Mouse (Mus musculus) ovary, postnatal 36 days (tissue): ENCODE results near the gene Serf1.
"Not testable (repeated sequence)": the region's sequence is repeated elsewhere in the genome, so short reads cannot be mapped to it uniquely, and the experiment has no call there.

Source experiments
- DNase-seq: peaks from one replicate; pipeline ENCODE4 v3.0.0; 2022; ENCODE audit warnings: low spot score, mixed read lengths

The Serf1 gene

GRCm38 (mm10) chr13:100107652-100108472 is at the start of gene Serf1:
TSS of gene Serf1 (plus strand) at chr13:100108012.
- peak; percentile 88 for DNase-seq

- no peak for DNase-seq
Observed at GRCm38 (mm10) chr13:100063936-100064335, 43.9 kb upstream of the Serf1 start.

GRCm38 (mm10) chr13:100067821-100068220 is 40.0 kb upstream of the Serf1 start:
- no peak for DNase-seq

DNA sequence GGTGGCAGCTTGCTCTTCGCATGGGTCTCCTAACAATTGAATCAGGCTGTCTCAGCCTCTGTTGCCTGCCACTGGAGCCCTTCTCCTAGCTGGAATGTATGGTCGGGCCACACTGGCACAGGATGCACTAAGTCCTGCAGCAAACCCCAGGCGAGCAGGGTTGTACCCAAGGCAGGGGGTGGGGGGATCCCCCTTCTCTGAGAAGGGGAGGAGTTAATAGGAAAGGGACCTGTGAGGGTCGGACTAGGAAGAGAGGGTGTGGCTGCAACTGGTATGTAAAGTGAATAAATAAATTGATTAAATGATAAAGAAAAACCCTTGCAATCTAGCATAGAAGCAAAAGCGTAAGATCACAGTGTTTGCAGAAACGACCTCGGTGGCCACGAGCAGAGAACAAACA is 36.3 kb upstream of the Serf1 start:
- no peak for DNase-seq

GRCm38 (mm10) chr13:100098808-100099207 is 9.0 kb upstream of the Serf1 start:
- no peak for DNase-seq

- no peak for DNase-seq
Observed at GRCm38 (mm10) chr13:100103052-100103658, 4.7 kb upstream of the Serf1 start.

GRCm38 (mm10) chr13:100103748-100104254 is 4.0 kb upstream of the Serf1 start, which contains the start of gene Bdp1:
TSS of gene Bdp1 (minus strand) at chr13:100104070.
- peak; percentile 94 for DNase-seq

DNA sequence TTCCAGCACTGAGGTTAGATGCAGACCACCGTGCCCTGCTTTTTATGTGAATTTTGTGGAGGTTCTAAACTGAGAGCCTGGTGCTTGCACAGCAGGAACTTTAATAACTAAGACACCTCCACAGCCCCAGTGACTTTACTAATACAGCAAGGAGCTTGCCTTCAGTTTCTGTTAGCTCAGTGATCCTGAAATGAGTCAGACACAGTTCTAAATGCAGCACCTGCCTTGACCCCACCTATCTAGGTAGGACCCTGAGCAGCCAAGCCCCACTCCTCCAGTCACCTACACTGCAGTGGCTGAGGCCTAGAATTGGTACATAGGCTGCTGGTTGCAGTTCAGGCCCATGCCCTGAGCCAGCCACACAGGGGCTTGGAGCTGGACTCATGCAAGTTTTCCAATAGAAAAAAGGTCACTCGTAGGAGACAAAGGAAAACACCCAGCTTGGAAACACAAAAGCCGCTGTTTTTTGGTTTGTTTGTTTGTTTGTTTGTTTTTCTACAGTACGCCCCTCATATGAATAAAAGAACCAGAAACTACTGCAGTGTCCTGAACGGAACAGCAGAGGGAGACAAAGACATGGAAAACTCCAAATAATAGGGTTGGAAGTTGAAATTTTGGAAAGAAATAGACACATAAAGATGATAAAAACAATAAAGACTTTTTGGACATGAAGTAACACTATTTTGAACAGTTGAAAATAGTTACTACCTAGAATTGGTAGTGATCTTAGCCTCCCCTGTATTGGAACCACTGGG is 4.6 kb downstream of the Serf1 start:
- DNase-seq, result no peak

DNA sequence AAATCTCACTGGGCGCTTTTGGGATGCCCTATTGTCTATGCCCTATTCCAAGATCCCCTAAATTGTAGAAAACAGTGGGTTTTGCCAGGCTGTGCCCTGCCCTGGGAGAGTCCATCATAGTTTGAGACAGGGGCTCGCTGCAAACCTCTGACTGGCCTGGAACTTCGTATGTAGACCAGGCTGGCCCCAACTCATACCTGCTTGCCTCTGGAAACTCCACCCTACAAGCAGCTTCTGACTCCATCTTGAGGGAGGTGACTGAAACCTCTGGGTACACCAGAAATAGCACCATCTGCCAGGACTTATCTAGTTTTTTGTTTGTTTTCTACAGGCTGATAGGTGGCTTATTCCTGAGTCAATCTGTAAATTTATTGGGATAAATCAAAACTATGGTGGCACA is 16.2 kb downstream of the Serf1 start:
- DNase-seq, result no peak

GRCm38 (mm10) chr13:100124423-100125257 is 16.8 kb downstream of the Serf1 start, which contains the start of gene Smn1:
TSS of gene Smn1 (plus strand) at chr13:100124852.
- peak; percentile 90 for DNase-seq

- no peak for DNase-seq
Observed at GRCm38 (mm10) chr13:100125258-100125643, 17.4 kb downstream of the Serf1 start.

DNA sequence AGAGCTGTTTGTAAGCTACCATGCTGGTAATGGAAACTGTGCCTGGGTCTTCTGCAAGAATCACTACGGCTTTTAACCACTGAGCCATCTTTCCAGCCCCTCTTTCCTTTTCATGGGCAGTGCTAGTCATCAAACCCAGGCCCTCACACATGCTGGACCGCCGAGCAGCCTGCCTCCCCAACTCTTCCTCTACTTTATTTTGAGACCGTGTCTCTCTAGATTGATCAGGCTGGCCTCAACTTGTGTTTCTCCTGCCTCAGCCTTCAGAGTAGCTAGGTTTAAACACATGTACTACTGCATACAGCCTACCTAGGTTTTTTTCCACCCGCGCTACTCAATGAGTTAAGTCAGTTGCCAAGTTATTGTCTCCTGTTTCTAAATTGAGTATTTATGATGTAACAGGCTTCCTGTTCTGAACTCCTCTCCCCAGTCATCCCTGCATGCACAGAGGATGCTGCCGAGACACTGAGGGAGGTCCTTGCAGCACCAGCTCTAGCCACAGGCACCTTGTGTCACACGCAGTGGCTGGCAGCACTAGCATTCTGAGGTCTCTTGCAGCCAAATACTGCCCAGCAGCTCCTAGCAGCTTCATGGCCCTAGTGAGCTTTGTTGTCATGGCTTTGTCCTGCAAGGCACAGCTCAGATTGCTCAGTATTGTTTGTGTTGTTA is 34.0 kb downstream of the Serf1 start:
- no peak for DNase-seq

DNA sequence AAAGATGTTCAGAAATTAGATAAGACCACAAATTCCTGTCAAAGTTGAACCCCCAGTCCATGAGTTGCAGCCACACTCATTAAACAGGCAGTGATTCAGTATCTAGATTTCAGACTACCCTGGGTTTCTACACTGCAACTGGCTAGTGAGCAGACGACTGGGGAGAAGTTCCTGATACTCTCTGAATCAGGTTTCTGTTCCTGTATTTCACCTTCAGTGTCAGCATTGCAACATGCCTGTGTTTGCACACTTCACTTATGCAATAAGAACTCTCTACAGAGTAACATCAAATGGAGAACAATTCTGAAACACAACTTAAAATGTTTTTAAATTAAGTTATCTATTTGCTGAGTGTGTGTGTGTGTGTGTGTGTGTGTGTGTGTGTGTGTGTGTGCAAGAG is 44.8 kb downstream of the Serf1 start:
- no peak for DNase-seq

DNA sequence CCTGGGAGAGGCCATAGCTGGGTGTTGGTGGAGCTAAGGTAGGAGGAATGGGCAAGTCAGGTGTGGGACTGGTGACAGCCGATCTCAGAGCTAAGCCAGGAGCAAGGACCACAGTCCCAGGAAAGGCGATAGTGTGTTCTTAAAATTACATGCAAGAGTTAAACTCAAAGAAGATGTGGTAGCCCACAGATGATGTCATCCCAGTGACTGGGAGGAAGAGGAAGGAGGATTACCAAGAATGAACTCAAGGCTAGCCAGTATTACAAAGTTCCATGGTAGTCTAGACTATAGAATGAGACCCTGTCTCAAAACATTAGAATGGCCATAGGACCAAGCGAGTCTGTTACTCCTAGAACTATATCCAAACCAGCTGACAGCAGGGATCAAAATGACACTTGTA is 48.8 kb downstream of the Serf1 start:
- no peak for DNase-seq

GRCm38 (mm10) chr13:100161171-100161870 is 53.5 kb downstream of the Serf1 start:
- DNase-seq, result not testable (repeated sequence)

DNA sequence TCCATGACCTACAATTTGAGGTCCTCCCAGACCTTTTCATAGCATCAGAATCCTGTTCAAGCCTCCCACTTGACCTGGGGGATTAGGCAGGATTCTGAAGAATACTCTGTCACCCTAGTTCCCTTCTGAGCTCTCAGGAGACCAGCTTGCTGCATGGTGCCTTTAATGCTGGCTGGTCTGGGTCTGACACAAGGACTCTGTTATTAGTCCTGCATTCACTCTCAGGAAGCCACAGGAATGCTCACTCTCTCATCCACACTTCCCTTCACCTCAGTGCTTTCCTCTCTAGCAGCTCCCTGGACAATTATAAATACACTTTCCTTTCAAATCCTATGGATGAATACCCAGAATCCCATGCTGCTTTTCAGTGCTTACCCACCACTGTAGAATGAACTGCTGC is 54.7 kb downstream of the Serf1 start:
- not testable (repeated sequence) for DNase-seq
